Mouse (Mus musculus): ENCODE data around the gene Ubap1l.

The Ubap1l gene

DNA sequence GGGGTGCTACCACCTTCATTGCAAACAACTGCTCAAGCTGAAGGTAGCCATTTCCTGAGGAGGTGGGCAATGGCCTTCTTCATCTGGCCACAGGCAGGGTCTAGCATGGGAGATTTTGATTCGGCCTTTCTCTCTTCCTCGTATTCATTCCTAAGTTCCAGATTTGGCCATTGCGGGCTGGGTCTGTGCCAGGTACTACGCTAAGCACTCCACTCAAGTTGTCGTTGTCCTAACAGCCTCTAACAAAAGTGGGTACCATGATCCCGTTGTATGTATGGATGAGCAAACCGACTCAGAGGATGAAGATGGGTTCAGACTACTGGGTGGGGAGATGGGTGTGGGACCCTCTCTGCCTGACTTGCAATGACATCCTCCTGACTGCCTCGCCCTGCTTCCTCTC is 49.5 kb downstream of the Ubap1l start:
- DNase-seq (ENCODE audit: low spot score), result no peak

DNA sequence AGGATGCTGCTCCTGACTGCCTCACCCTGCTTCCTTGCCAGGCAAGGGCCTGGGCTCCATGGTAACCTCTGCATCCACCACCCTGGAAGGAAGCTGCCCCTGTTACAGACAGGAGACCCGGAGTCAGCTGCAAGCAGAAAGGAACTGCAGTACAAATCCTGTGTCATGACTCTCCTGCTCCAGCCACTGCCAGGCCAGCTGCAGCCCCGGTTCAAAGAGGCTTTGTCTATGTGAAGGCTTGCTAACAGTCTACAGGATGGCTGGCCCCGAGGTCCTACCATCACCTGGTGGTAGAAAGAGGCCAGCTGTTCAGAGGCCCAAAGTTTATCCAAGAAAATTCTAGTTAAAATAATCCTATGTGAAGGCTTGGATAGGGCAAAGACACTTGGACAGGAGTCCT is 50.5 kb downstream of the Ubap1l start:
- DNase-seq (ENCODE audit: low spot score), result no peak

DNA sequence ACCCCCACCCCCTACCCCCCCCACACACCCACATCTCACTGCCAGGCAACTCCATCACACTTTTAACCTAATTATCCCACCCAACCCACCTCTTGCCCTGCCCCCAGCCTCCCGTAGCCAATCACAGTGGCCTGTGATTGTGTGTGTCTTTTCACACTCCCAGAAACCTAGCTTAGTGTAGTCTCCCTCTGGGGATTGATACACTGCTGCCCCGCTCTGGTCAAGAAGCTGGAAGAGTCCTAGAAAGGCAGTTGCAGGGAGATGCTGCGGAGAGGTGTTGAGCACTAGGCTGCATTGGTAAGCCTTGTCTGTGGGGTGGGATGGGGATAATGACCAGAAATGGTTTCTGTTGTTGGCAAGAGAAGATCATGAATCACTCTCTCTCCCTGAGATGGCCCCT is 56.9 kb downstream of the Ubap1l start:
- DNase-seq (ENCODE audit: low spot score), result no peak

DNA sequence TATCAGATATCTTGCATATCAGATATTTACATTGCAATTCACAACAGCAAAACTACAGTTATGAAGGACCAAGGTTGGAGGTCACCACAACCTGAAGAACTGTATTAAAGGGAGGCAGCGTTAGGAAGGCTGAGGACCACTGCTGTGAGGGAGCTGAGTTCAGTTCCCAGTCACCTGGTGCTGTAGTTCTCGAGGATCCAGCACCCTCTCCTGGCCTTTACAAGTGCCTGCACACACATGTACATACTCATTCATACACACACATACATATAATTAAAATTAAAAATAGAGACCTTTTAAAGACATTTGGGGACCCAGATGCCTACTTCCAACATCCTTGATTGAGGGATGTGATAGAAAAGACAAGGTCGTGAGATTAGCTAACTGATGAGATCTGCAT is 58.8 kb downstream of the Ubap1l start:
- DNase-seq (ENCODE audit: low spot score), result no peak

DNA sequence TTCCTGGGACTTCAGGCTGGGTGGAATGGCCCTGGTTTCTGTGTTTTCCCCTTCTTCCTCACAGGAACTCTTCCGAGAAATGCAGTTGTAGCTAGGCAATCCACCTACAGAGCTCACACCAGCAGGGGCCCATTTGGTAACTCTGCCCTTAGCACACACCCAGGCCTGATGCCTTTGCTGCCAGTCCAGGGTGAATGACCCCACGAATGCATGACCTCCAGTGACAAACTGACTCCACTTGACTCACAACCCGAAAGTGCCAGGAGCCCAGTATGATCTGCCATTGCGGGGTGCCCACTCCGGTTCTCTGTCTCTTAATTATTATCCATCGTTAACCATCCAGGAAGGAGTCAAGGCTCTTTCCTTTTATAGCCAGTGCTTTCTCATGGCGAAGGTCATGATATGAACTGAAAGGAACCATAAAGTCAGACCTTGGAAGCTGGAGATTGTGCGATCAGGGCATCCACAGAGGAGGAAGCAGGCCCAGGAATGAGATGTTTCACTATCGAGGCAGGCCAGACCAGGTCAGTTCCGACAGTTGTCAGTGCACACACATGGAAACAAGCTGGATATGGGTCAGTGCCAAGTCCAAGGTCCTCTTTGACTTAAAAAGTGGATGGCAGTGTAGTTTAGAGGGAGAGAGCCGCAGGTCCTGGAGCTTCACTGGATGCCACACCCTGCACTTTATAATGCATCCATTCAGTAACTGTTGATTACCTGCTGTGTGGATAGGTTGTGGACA is 62.1 kb downstream of the Ubap1l start, which contains the start of gene Slc51b:
Slc51b (minus strand) TSS at position 196 of the 742 bp plus-strand sequence.
- DNase-seq (ENCODE audit: low spot score), result no peak

DNA sequence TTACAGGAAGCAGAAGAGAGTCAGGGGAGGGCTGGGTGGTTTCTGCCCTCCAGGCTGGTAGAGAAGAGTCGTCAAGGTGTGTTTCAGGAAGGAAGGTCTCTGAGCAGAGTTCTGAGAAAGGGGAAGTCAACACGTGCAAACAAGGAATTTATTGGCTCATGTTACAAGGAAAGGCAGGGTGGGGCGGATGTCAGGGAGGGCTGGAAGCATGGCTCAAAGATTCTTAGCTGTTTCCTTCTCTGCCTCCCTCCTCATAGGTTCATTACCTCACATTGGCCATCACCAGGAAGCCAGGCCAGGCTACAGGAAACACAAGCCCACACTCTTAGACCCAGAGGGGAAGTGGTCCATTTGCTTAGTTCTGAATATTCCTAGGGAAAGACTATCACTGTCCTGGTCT is 63.6 kb downstream of the Ubap1l start:
- no peak for DNase-seq (ENCODE audit: low spot score)

DNA sequence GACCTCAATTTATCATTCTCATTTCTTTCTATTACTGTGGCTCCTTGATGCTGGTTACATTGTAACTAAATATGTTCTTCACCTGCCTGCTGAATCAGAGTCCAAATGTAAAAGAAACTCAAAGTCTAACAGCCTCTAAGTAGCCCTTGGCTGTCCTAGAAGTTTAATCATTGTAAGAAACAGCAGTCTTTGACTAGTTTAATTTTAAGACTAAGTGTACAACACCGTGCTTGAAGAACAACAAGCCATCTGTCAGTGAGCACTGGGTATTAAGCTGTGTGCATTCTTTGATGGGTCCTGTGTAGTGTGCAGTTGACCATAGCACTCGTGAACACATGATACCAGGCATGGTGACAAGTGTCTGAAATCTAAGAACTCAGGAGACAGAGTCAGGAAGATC is 66.7 kb downstream of the Ubap1l start:
- DNase-seq (ENCODE audit: low spot score), result no peak

DNA sequence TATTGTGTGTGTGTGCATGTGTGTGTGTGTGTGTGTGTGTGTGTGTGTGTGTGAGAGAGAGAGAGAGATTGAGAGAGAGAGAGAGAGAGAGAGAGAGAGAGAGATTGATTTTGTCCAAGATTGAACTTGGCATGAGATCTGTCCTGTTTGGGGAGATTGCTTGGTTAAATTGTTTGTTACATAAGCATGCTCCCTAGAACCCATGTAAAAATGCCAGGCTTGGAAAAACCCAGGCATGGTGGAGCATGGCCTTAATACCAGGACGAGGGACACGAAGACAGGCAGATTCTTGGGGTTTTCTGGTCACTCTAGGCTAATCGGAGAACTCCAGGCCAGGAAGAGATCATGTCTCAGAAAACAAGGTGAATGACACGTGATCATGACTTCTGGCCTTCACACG is 67.2 kb downstream of the Ubap1l start:
- DNase-seq (ENCODE audit: low spot score), result no peak
